Mouse (Mus musculus): ENCODE data around the gene Klhl1. TPM values are rescaled to one million over a fixed set of nuclear protein-coding genes. Genes with fewer than 3 reads are reported as not detected.
"Not testable (repeated sequence)": the region's sequence is repeated elsewhere in the genome, so short reads cannot be mapped to it uniquely, and the experiment has no call there.

Klhl1 gene
- polyA plus RNA-seq, 1 experiment from 2014 or later, result 0.14 TPM

GRCm38 (mm10) chr14:96217805-96218441 lies 301.0 kb downstream of the Klhl1 start:
- Histone ChIP-seq H3K9ac (no peak overlapping the region), H3K27me3 (no peaks in the 10 kb centered on the region), H3K9me3 (no peaks in the 10 kb centered on the region), H3K27ac (no peak overlapping the region), H3K4me3 (no peak overlapping the region), H3K4me2 (no peak overlapping the region), H3K36me3 (no peaks in the 10 kb centered on the region), H3K4me1 (no peaks in the 10 kb centered on the region)
- 71% methylated on average over 6 of the region's 6 CpGs for WGBS
- ATAC-seq (ENCODE audit: insufficient number of reproducible peaks, low FRiP score, low TSS enrichment, low read depth), result no peak

GRCm38 (mm10) chr14:96194795-96195194 lies 324.1 kb downstream of the Klhl1 start:
- H3K27ac ChIP-seq; H3K4me1 ChIP-seq; H3K9me3 ChIP-seq; H3K36me3 ChIP-seq; H3K4me2 ChIP-seq; H3K27me3 ChIP-seq; ATAC-seq (ENCODE audit: insufficient number of reproducible peaks, low FRiP score, low TSS enrichment, low read depth); H3K4me3 ChIP-seq; H3K9ac ChIP-seq: not testable (repeated sequence)
- WGBS, result 91% methylated on average over 16 of the region's 16 CpGs

GRCm38 (mm10) chr14:96174546-96174945 lies 344.4 kb downstream of the Klhl1 start:
- WGBS, result 82% methylated on average over 2 of the region's 2 CpGs
- Histone ChIP-seq H3K9me3 (no peaks in the 10 kb centered on the region), H3K4me1 (no peaks in the 10 kb centered on the region), H3K27ac (no peak overlapping the region), H3K27me3 (no peaks in the 10 kb centered on the region), H3K4me3 (no peak overlapping the region), H3K36me3 (no peaks in the 10 kb centered on the region), H3K9ac (no peak overlapping the region), H3K4me2 (no peak overlapping the region)
- ATAC-seq (ENCODE audit: insufficient number of reproducible peaks, low FRiP score, low TSS enrichment, low read depth), result no peak

GRCm38 (mm10) chr14:96143137-96143536 lies 375.8 kb downstream of the Klhl1 start:
- H3K4me3 ChIP-seq, result no peak overlapping the region

GRCm38 (mm10) chr14:96140246-96140645 lies 378.7 kb downstream of the Klhl1 start:
- H3K4me2 ChIP-seq, result no peak overlapping the region
- no peaks in the 10 kb centered on the region for H3K36me3 ChIP-seq
- no peak overlapping the region for H3K9ac ChIP-seq
- H3K4me1 ChIP-seq, result no peaks in the 10 kb centered on the region
- no peak overlapping the region for H3K4me3 ChIP-seq
- H3K9me3 ChIP-seq, result no peaks in the 10 kb centered on the region
- H3K27me3 ChIP-seq, result no peaks in the 10 kb centered on the region
- H3K27ac ChIP-seq, result no peak overlapping the region
- 85% methylated on average over 2 of the region's 2 CpGs for WGBS
- no peak for ATAC-seq (ENCODE audit: insufficient number of reproducible peaks, low FRiP score, low TSS enrichment, low read depth)

More at GRCm38 (mm10) chr14:96143137-96143536, 375.8 kb downstream of the Klhl1 start:
- Histone ChIP-seq H3K4me2 (no peak overlapping the region), H3K9ac (no peak overlapping the region), H3K36me3 (no peaks in the 10 kb centered on the region), H3K9me3 (no peaks in the 10 kb centered on the region), H3K4me1 (no peaks in the 10 kb centered on the region), H3K27me3 (no peaks in the 10 kb centered on the region), H3K27ac (no peak overlapping the region)
- no peak for ATAC-seq (ENCODE audit: insufficient number of reproducible peaks, low FRiP score, low TSS enrichment, low read depth)
- 76% methylated on average over 9 of the region's 9 CpGs for WGBS

- Histone ChIP-seq H3K4me3 (no peak overlapping the region), H3K27ac (no peak overlapping the region), H3K4me1 (no peaks in the 10 kb centered on the region), H3K27me3 (no peaks in the 10 kb centered on the region), H3K36me3 (no peaks in the 10 kb centered on the region), H3K9me3 (no peaks in the 10 kb centered on the region), H3K9ac (no peak overlapping the region), H3K4me2 (no peak overlapping the region)
- 71% methylated on average over 7 of the region's 7 CpGs for WGBS
- ATAC-seq (ENCODE audit: insufficient number of reproducible peaks, low FRiP score, low TSS enrichment, low read depth), result no peak
Observed at GRCm38 (mm10) chr14:96107396-96107795, 411.5 kb downstream of the Klhl1 start.

GRCm38 (mm10) chr14:96081681-96082207 lies 437.2 kb downstream of the Klhl1 start:
- ATAC-seq (ENCODE audit: insufficient number of reproducible peaks, low FRiP score, low TSS enrichment, low read depth), result no peak
- 50% methylated on average over 6 of the region's 6 CpGs for WGBS
- H3K9me3 ChIP-seq, result no peaks in the 10 kb centered on the region
- H3K27me3 ChIP-seq, result no peaks in the 10 kb centered on the region
- no peak overlapping the region for H3K4me3 ChIP-seq
- no peak overlapping the region for H3K27ac ChIP-seq
- H3K4me1 ChIP-seq, result no peaks in the 10 kb centered on the region
- H3K4me2 ChIP-seq, result no peak overlapping the region
- no peak overlapping the region for H3K9ac ChIP-seq
- H3K36me3 ChIP-seq, result no peaks in the 10 kb centered on the region

- no peak for ATAC-seq (ENCODE audit: insufficient number of reproducible peaks, low FRiP score, low TSS enrichment, low read depth)
- H3K27me3 ChIP-seq, result no peaks in the 10 kb centered on the region
- no peaks in the 10 kb centered on the region for H3K4me1 ChIP-seq
- H3K27ac ChIP-seq, result no peak overlapping the region
- WGBS, result 66% methylated on average over 3 of the region's 3 CpGs
- no peak overlapping the region for H3K4me2 ChIP-seq
- H3K9me3 ChIP-seq, result no peaks in the 10 kb centered on the region
- no peaks in the 10 kb centered on the region for H3K36me3 ChIP-seq
- H3K4me3 ChIP-seq, result no peak overlapping the region
- no peak overlapping the region for H3K9ac ChIP-seq
Observed at GRCm38 (mm10) chr14:96065884-96066283, 453.0 kb downstream of the Klhl1 start.
